Mouse (Mus musculus): ENCODE measurements around the gene Klhl35. TPM values are rescaled to one million over a fixed set of nuclear protein-coding genes. Genes with fewer than 3 reads are reported as not detected.

Gene Klhl35
- total and polyA plus RNA-seq, 3 experiments, result 0.04 TPM; not detected in 2

DNA sequence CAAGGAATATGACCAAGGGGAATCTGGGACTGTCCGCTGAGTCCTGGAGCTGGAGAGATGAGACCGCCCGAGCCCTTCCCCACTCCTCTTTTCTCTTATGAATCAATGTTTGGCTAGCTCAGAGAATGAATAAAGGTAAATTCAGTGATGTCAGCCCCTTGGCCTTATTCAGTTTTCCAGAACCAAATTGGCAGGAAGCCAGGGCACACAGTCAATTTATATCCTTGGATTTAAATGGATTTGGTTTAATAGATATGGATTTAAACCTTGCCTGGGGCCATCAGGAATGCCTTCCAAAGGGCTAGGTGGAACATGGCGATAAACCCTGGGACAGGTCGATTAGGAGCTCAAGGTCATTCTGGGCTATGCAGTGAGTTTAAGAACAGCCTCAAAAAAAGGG, 23.9 kb downstream of the Klhl35 start:
- Histone ChIP-seq H3K36me3 (ENCODE audit: control insufficient read depth in 1 of 2, insufficient read depth in 2 of 2, low read length in 2 of 2) (no peaks in the 10 kb centered on the region), H3K79me2 (ENCODE audit: control insufficient read depth, insufficient read depth, low read length, poor library complexity) (no peaks in the 10 kb centered on the region), H3K4me1 (ENCODE audit: control insufficient read depth in 1 of 2, insufficient read depth in 2 of 2, low read length in 2 of 2) (no peaks in the 10 kb centered on the region), H3K9me3 (replicated peaks; ENCODE audit: insufficient read depth, low read length) (no peaks in the 10 kb centered on the region), H3K9ac (ENCODE audit: control insufficient read depth, low read depth, low read length, poor library complexity, severe bottlenecking) (no peak overlapping the region), H3K27me3 (ENCODE audit: control insufficient read depth in 1 of 2, insufficient read depth in 2 of 2, low read length in 2 of 2) (peaks cover 0 to 3% of the 10 kb centered on the region in 2 experiments; a peak in 1 of 4 replicates), H3K4me3 (ENCODE audit: control insufficient read depth in 1 of 2, insufficient read depth in 1 of 2, low read depth in 2 of 2, low read length in 2 of 2) (no peak overlapping the region), H3K27ac (ENCODE audit: control insufficient read depth, low read depth, low read length) (no peak overlapping the region)
- no peak for TF ChIP-seq HCFC1 (IDR thresholded peaks at IDR 0.05; ENCODE audit: low read depth, low read length)
- TF ChIP-seq MAX (IDR thresholded peaks at IDR 0.05; ENCODE audit: low read length), result no peak
- no peak for TF ChIP-seq ZMIZ1 (IDR thresholded peaks at IDR 0.05; ENCODE audit: low read depth, low read length)
- TF ChIP-seq ETS1 (IDR thresholded peaks at IDR 0.05; ENCODE audit: low read depth, low read length), result no peak
- TF ChIP-seq POLR2A (IDR thresholded peaks at IDR 0.05; ENCODE audit: control insufficient read depth in 1 of 2, insufficient read depth in 1 of 2, low read depth in 1 of 2, low read length in 2 of 2, poor library complexity in 1 of 2), result no peak
- no peak for TF ChIP-seq MYC (IDR thresholded peaks at IDR 0.05; ENCODE audit: low read depth, low read length)
- TF ChIP-seq JUND (IDR thresholded peaks at IDR 0.05; ENCODE audit: low read depth, low read length), result no peak
- no peak for TF ChIP-seq RAD21 (IDR thresholded peaks at IDR 0.05; ENCODE audit: low read depth, low read length)
- no peak for TF ChIP-seq SIN3A (IDR thresholded peaks at IDR 0.05; ENCODE audit: low read length)
- no peak for TF ChIP-seq POLR2AphosphoS2 (IDR thresholded peaks at IDR 0.05; ENCODE audit: low read length)
- no peak for TF ChIP-seq E2F4 (IDR thresholded peaks at IDR 0.05; ENCODE audit: borderline replicate concordance, low read depth, low read length)
- TF ChIP-seq EP300 (IDR thresholded peaks at IDR 0.05; ENCODE audit: low read depth in 1 of 2, low read length in 2 of 2), result no peak
- no peak for TF ChIP-seq MYB (IDR thresholded peaks at IDR 0.05; ENCODE audit: low read depth, low read length)
- TF ChIP-seq RCOR1 (IDR thresholded peaks at IDR 0.05; ENCODE audit: low read depth, low read length), result no peak
- no peak for DNase-seq (ENCODE audit: low read depth, low spot score)

DNA sequence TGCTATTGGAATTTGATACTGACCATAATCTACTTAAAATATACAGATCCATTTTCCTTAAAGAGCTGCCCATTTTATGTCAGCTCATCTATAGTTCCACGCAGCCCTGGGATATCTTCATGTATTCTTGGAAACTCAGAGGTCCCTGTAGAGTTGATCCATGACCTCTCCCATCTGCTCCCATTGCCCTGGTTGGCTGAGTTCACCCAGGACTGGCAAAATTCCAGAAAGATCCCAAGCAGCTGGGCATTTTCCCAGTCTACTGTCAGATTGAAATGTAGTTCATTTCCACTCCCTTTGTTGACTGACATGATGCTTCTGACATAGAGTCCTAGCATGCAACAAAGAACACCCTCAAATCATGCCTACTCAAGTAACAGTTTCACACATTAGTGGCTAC, 33.3 kb downstream of the Klhl35 start:
- Histone ChIP-seq H3K27me3 (ENCODE audit: control insufficient read depth in 1 of 2, insufficient read depth in 2 of 2, low read length in 2 of 2) (no peaks in the 10 kb centered on the region; a peak in 1 of 4 replicates), H3K4me3 (ENCODE audit: control insufficient read depth in 1 of 2, insufficient read depth in 1 of 2, low read depth in 2 of 2, low read length in 2 of 2) (no peak overlapping the region), H3K4me1 (ENCODE audit: control insufficient read depth in 1 of 2, insufficient read depth in 2 of 2, low read length in 2 of 2) (peaks cover 0 to 4% of the 10 kb centered on the region in 2 experiments; a peak in 2 of 4 replicates), H3K27ac (ENCODE audit: control insufficient read depth, low read depth, low read length) (no peak overlapping the region), H3K9ac (ENCODE audit: control insufficient read depth, low read depth, low read length, poor library complexity, severe bottlenecking) (no peak overlapping the region), H3K9me3 (replicated peaks; ENCODE audit: insufficient read depth, low read length) (no peaks in the 10 kb centered on the region), H3K36me3 (ENCODE audit: control insufficient read depth in 1 of 2, insufficient read depth in 2 of 2, low read length in 2 of 2) (no peaks in the 10 kb centered on the region), H3K79me2 (ENCODE audit: control insufficient read depth, insufficient read depth, low read length, poor library complexity) (no peaks in the 10 kb centered on the region)
- TF ChIP-seq MAZ (IDR thresholded peaks at IDR 0.05; ENCODE audit: low read depth, low read length), result no peak
- no peak for TF ChIP-seq ZNF384 (IDR thresholded peaks at IDR 0.05; ENCODE audit: low read depth, low read length)
- TF ChIP-seq GABPA (IDR thresholded peaks at IDR 0.05; ENCODE audit: low read depth, low read length), result no peak
- TF ChIP-seq ZC3H11A (IDR thresholded peaks at IDR 0.05; ENCODE audit: low read depth, low read length), result no peak
- TF ChIP-seq TBP (IDR thresholded peaks at IDR 0.05; ENCODE audit: low read depth, low read length), result no peak
- TF ChIP-seq GATA1 (IDR thresholded peaks at IDR 0.05; ENCODE audit: low read depth, low read length), result no peak
- TF ChIP-seq SIN3A (IDR thresholded peaks at IDR 0.05; ENCODE audit: low read length), result no peak
- no peak for TF ChIP-seq ZKSCAN1 (IDR thresholded peaks at IDR 0.05; ENCODE audit: low read depth, low read length)
- no peak for TF ChIP-seq ELF1 (IDR thresholded peaks at IDR 0.05; ENCODE audit: low read depth, low read length)
- no peak for TF ChIP-seq MXI1 (IDR thresholded peaks at IDR 0.05; ENCODE audit: low read depth, low read length)
- no peak for TF ChIP-seq UBTF (IDR thresholded peaks at IDR 0.05; ENCODE audit: borderline replicate concordance, insufficient read depth, low read depth, low read length)
- no peak for TF ChIP-seq KAT2A (conservative IDR thresholded peaks at IDR 0.05; ENCODE audit: low read depth, low read length)
- no peak for TF ChIP-seq POLR2AphosphoS5 (IDR thresholded peaks at IDR 0.05; ENCODE audit: borderline replicate concordance, low read depth, low read length)
- TF ChIP-seq JUND (IDR thresholded peaks at IDR 0.05; ENCODE audit: low read depth, low read length), result no peak
- TF ChIP-seq RCOR1 (IDR thresholded peaks at IDR 0.05; ENCODE audit: low read depth, low read length), result no peak
- no peak for TF ChIP-seq CHD2 (IDR thresholded peaks at IDR 0.05; ENCODE audit: low read length)
- no peak for TF ChIP-seq NRF1 (IDR thresholded peaks at IDR 0.05; ENCODE audit: insufficient read depth, low read depth, low read length, poor library complexity, severe bottlenecking)
- no peak for TF ChIP-seq ETS1 (IDR thresholded peaks at IDR 0.05; ENCODE audit: low read depth, low read length)
- no peak for DNase-seq (ENCODE audit: low read depth, low spot score)
